Mouse (Mus musculus) kidney, adult 2 months (tissue): Measurements from ENCODE around the gene Rcn3.

ENCODE experiments used
- CTCF ChIP-seq: fragments of 200-500 bp; conservative IDR thresholded peaks from 2 replicates; pipeline ENCODE4 v1.5.1; 2011; ENCODE audit warnings: low read depth, mild to moderate bottlenecking, control low read depth, low read length, moderate library complexity, mixed read lengths; ENCODE audit not compliant: insufficient read depth, insufficient read length
- POLR2A ChIP-seq: fragments of 200-500 bp; IDR thresholded peaks from one replicate; pipeline ENCODE4 v1.6.1; 2011; ENCODE audit warnings: low read depth, low read length, control low read depth

- no peak for TF ChIP-seq POLR2A
- no peak for TF ChIP-seq CTCF
These were observed 48.1 kb upstream of the Rcn3 start for GRCm38 (mm10) chr7:45139904-45140723.
